Mouse (Mus musculus) gonadal fat pad, adult 2 months (tissue): ENCODE measurements at regions not wholly inside any gene's neighbourhood (a gene's known extent, or its start where the extent isn't known, plus 50 kb on each side); places are given as distances from the start of the nearest gene placed in this dataset.

Source experiments
- DNase-seq: peaks from one replicate; pipeline ENCODE4 v3.0.0-alpha.2; 2012; ENCODE audit warnings: low read depth

- DNase-seq: no peak
Observed at GRCm38 (mm10) chr3:130887540-130888312, 157.5 kb upstream of the Rpl34 start.

- DNase-seq: no peak
Observed at GRCm38 (mm10) chr3:130885974-130886373, 155.8 kb upstream of the Rpl34 start.

GRCm38 (mm10) chr3:130884393-130884792, 154.2 kb upstream of the Rpl34 start:
- DNase-seq: no peak

DNA sequence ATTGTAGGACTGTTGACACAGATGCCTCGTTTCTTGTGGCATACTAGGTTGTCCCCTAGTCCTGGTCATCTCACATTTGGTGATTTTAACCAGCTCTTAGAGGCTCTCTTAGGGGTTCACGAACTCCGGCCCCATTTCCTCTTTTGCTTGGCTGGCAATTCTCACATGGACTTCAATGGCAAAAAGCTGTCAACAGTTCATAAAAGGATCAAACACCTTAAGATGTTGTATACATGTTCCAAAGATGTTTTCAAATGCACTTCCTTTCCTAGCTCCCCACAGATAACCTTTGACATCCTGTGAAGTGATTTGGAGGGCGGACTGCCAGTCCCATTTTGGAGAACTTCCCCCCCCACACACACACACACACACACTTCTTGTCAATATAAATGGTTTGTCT, 153.7 kb upstream of the Rpl34 start:
- DNase-seq: no peak

DNA sequence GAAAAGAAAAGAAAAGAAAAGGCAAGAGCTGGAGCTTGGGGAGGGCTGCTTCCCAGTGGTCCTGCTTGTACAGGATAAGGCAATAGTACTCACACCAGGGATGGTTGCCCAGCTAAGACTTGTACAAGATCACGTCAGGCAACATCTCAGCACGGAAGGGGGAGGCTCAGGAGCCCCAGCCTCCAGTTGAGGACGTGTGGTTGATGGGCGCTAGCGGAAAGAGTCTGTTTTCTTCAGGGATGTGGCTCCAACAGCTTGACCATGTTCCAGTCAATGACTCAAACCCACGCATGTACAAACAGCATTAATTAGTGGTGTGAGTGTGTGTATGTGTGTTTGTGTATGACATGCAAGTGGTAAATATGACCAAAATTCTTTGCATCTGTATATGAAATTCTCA, 153.1 kb upstream of the Rpl34 start:
- no peak for DNase-seq

DNA sequence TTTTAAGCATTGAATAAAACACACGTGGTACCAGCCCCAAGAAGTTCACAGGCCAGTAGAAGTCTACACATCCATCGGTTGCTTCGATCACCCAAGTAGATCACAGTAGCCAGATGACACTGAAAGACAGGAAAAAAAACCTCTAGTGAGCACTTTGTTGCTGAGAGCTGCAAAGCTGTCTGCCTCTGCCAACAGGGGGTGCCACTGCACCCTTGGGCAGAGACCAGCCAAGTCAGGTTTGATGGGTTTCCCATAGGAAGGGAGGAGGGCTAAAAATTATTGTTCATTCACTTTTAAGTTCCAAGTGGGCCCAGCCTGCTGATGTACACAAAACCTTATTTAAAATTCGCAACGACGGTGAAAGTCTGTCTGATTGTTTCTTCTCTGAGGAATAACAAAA, 150.3 kb upstream of the Rpl34 start:
- DNase-seq: no peak

DNA sequence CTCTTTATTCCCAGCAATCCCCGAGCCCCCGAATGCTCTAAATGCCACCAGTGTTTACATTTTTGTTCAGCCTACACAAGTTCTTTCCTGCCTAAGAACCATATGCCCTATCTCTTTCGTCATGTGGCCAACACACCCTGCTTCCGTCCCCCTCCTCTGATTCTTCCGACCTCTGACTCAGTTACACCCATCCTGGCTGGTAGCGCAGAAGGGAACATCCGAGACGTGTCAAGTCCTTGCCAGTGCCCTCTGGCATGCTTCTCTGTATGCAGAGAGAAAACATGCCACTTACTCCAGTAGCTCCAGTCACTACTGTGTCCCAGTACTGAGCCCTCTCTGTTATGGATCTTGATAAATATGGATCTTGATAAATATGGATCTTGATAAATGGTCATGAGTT, 149.3 kb upstream of the Rpl34 start:
- DNase-seq: no peak

DNA sequence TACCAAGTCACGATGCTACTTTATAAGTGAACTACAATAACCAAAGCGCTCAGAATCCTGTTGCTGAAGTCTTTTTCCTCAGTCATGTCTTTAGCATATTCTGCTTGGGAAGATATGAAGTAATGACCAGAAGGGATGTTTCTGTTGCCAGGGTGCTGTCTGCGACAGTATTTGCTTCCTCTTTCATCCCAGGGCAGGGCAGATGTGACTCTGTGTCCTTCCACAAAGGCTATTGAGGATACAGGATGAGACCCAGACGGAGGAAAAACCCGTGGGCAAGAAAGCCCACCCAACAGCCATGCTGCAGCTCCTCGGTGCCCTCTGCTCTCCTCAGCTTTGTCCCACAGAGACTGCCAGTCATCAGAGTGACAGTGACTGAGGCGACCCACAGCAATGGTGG, 148.6 kb upstream of the Rpl34 start:
- no peak for DNase-seq

DNA sequence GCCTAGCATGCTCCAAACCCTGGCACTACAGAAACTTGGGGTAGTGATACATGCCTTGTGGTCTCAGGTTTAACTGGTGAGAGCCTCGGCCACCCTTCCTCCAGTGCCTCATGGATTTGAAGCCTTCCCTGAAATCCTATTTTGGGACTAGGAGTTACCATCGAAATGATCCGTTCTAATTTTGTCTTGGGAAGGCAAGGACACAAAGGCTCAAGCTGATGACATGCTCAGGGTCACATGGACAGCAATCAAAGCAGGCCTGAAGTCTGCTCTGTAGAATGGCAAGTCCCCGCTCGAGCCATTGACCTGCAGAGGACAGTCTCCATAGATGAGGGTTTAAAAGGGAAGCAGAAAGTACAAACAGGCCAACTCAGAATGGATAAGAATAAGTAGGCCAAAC, 147.8 kb upstream of the Rpl34 start:
- no peak for DNase-seq

- DNase-seq: no peak
Observed at GRCm38 (mm10) chr3:130873745-130874144, 143.5 kb upstream of the Rpl34 start.

- no peak for DNase-seq
Observed at GRCm38 (mm10) chr3:130866952-130867632, 136.9 kb upstream of the Rpl34 start.

DNA sequence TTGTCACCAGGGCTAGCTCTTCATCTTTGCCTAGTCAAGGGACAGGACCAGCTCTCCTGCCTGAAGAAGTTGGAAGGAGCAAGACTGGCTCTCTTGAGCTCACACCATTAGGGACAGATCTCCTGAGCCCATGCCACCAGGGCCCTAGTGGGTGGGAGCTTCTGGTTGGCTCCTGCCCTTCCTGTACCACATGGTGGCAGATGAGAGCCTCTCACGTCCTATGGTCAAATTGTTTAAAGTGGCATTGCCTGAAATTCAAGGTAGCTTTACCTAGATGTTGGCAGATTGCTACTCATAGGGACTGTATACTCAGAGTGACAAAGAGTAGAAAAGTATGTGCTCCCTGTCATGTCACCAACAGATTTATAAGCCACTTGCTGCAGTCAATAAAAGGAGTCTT, 134.6 kb upstream of the Rpl34 start:
- DNase-seq: no peak

GRCm38 (mm10) chr3:130863376-130863775, 133.2 kb upstream of the Rpl34 start:
- no peak for DNase-seq

- no peak for DNase-seq
Observed at GRCm38 (mm10) chr3:130860315-130860714, 130.1 kb upstream of the Rpl34 start.

DNA sequence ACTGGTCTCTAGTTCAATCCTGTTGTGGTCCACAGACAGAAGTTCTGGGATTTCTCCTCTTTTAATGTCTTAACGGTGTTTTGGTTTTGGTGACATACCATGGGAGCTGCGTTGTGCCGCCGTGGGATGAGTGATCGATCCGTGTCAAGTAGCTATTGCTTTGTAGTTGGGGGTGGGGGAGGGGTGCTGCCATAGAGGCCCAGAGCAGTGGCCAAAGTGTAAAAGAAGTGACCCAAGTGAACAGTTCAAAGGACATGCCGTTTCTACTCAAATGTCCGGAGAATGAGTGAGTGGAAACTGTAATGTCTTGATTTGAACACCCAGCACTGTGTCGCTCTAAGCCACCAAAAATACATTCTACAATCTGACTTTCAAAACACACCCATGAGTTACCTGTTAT, 123.7 kb upstream of the Rpl34 start:
- no peak for DNase-seq

DNA sequence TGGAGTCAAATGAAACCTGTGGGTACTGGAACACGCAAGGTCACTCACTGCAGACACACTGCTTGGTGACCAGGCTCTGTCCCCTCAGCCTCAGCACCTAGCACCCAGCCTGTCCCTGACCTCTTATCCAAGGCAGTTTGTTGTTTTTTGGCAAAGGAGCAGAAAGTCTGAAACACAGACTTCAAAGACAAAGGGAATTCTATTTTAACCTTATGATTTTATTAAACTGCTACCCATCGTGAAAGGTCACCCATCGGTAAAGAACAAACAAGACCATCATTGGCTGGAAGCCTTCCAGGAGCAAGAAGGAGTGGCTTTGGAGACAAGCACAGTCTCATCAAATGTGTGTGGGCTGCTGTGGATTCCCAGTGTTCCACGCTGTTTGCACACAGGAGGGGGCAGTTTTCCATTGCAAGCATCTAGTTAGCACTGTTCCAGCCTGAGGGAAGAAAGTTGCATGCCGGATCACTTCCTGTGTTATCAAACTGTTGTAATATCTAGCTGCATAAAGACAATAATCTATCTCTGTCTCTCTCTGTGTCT, 120.6 kb upstream of the Rpl34 start:
- no peak for DNase-seq

- DNase-seq: no peak
Observed at GRCm38 (mm10) chr3:130841755-130842154, 111.6 kb upstream of the Rpl34 start.

DNA sequence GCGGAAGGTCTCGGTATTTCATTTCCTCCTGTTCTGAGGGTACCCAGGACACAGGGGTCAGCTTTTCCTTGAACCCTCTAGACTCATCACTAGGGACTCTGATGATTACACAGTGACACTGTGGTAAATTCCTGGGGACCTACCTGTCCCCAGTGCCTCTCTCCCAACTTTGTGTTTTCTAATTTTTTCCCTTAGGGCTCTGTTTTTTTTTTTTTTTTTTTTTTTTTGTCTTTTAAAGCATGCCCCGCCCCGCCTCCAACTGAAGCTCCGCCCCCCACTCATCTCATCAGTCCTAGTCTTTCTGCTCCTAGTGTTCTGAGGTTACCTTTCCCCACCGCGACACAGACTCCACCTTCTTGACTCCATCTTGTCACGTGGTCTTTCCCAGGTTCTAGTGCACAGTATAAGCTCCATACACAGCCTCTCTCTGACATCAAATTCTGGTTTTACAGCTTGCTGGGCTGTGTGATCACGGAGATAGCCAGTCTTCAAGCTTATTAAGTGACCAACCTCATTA, 109.8 kb upstream of the Rpl34 start:
- no peak for DNase-seq

DNA sequence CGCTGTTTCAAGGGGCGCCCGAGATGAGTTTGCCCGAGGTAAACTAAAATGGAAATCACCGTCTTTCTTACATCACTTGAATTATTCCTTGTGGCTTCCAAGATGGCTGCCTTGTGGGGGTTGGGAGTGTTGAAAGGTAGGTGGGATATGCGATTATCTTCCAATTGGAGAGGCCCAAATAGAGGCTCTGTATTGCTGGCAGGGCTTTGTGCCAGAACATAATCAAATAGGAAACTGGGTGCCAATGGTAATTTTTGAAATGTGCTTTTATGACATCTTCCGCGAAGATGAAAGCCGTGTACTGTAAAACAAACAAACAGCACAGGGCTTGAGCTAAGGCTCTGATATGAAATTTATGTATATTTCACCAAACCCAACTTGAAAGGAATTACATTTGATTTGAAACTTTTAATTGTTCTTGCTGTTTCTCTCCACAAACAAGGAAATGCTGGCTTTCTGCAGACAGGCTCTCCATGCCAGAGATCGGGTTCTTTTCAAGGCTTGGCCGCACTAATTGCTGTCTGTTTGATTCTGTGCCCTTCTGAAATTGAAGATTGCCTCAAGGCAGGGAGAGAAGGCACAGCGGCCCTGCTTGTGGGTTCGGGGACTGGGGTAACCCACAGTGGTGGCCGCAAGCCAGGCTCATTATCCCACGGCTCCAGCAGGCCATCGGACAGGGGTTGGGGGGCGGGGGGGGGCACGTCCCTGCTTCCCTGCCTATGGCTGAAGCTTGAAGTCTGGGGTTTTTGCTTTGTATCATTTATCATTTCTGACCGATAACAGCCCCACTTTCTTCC, 108.6 kb upstream of the Rpl34 start:
- no peak for DNase-seq

DNA sequence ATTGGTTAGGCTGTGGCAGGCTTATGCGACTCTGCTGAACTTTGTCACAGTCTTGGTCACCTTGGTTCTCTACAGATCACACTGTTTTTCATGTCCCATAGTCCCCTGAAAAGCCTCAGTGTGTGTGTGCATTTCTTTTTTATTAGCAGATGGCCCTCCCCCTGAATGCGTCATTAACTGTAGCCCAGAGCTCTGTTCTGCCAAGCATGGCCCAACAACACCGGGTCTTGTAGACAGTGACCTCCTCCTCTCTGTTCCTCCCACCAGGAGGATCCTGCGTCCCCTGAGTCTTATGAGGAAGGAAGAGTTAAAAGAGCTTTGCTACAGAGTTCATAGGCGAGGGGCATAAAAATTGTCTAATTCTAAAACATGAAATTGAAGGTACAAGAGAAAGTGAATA, 103.5 kb upstream of the Rpl34 start:
- DNase-seq: no peak

DNA sequence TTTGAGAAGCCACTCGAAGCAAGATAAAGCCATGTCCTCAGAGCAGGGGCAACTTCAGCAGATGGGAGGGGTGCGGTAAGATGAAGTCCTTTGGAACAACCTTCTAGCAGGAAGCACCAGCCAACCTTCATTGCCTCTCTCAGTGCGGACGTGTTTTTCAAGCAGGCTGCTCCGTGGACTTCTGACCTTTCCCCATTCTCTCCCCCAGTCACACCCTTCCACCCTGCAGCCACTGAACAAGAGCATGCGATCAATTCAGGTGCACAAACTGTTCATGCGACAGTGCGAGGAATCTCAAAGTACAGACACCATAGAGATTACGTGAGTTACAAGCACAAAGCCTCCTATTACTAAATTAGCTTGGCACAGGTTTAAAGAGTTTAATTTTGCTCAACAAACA, 102.9 kb upstream of the Rpl34 start:
- no peak for DNase-seq

GRCm38 (mm10) chr3:130831788-130832187, 101.6 kb upstream of the Rpl34 start:
- DNase-seq: no peak
